Mouse (Mus musculus) frontal cortex, adult 2 months (tissue): Measurements from ENCODE around the gene Cers3. TPM values are rescaled to one million over a fixed set of nuclear protein-coding genes. Genes with fewer than 3 reads are reported as not detected.

Source experiments
- polyA plus RNA-seq: library from polyadenylated mRNA; depleted of rRNA; stranded (reverse); fragments of >200 nt; gene quantifications from 2 replicates; pipeline ENCODE4 v1.2.3, GENCODE M21; 2012; rRNA removed

The Cers3 gene
- polyA plus RNA-seq, 1 experiment = 0.34 TPM

Other genes with a start within 250 kb of the Cers3 start
- gene Asb7, start 53.9 kb upstream of the Cers3 start, polyA plus RNA-seq = 9.1 and 9.5 TPM in 2 replicates
- 10.0 and 10.5 TPM in 2 replicates for gene Lins1, start 53.6 kb upstream of the Cers3 start, polyA plus RNA-seq
- 2.7 and 3.3 TPM in 2 replicates for gene Adamts17, start 96.2 kb downstream of the Cers3 start, polyA plus RNA-seq